Mouse (Mus musculus) thymus, postnatal 25 days (tissue): ENCODE data around the gene 4930555G01Rik.
"Not testable (repeated sequence)": the region's sequence is repeated elsewhere in the genome, so short reads cannot be mapped to it uniquely, and the experiment has no call there.

Experiments
- DNase-seq: peaks from one replicate; pipeline ENCODE4 v3.0.0; 2022

Gene 4930555G01Rik

DNA sequence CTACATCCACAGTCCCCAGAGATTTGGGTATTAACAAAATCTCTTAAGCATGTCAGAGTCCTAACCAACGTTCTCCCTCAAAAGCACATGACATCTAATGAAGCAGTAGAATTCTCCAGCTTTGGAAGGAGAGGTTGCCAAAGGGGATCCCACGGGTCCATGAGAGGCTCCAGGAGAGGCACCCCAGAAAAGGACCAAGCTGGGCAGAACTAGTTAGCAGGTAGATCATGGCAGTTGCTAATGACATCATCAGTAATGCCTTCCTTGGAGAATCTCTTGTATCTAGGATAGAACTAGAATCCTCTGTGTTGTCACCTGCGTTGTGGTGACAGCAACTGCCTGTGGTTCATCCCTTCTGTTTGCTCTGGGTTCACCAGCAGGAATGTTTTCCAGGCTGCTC is at the start of gene 4930555G01Rik:
Gene 4930555G01Rik (plus strand): TSS at position 301 of the 400 bp plus-strand sequence.
- DNase-seq: not testable (repeated sequence)

- not testable (repeated sequence) for DNase-seq
Measured at GRCm38 (mm10) chr14:5015591-5015990, 34.8 kb upstream of the 4930555G01Rik start, which contains the start of gene Gm3298. Gene Gm3298 (plus strand): TSS chr14:5015891.

GRCm38 (mm10) chr14:5070611-5071490 is 20.4 kb downstream of the 4930555G01Rik start, which contains the start of gene Gm8281:
Gene Gm8281 (plus strand): TSS chr14:5071040.
- not testable (repeated sequence) for DNase-seq
